Mouse (Mus musculus) liver, embryonic 15.5 days (tissue): Measurements from ENCODE around the gene Il15ra. TPM values are rescaled to one million over a fixed set of nuclear protein-coding genes. Genes with fewer than 3 reads are reported as not detected.

ENCODE experiments used
- ATAC-seq: fragments of 200-750 bp; cut with Nextera tagmentation; 2 replicates; pipeline ENCODE4 v1.8.0; 2017; ENCODE audit warnings: moderate number of reproducible peaks, mild to moderate bottlenecking, moderate library complexity; ENCODE audit not compliant: insufficient read depth
- H3K27ac ChIP-seq: fragments of 300-500 bp; sonication (generic); replicated peaks from 2 replicates; pipeline ENCODE4 v1.5.1; 2015; ENCODE audit warnings: mild to moderate bottlenecking, inconsistent platforms
- H3K27me3 ChIP-seq: fragments of 300-500 bp; sonication (generic); 2 replicates; pipeline ENCODE4 v1.6.1; 2015; ENCODE audit warnings: mild to moderate bottlenecking, inconsistent platforms
- H3K36me3 ChIP-seq: fragments of 300-500 bp; sonication (generic); replicated peaks from 2 replicates; pipeline ENCODE4 v1.6.1; 2015; ENCODE audit warnings: moderate library complexity, mild to moderate bottlenecking, inconsistent platforms
- H3K4me1 ChIP-seq: fragments of 300-500 bp; sonication (generic); replicated peaks from 2 replicates; pipeline ENCODE4 v1.6.1; 2015; ENCODE audit warnings: inconsistent platforms
- H3K4me2 ChIP-seq: fragments of 300-500 bp; sonication (generic); 2 replicates; pipeline ENCODE4 v1.6.1; 2015; ENCODE audit warnings: moderate library complexity, mild to moderate bottlenecking, inconsistent platforms
- H3K4me3 ChIP-seq: fragments of 300-500 bp; sonication (generic); replicated peaks from 2 replicates; pipeline ENCODE4 v1.5.1; 2015; ENCODE audit warnings: mild to moderate bottlenecking, inconsistent platforms
- H3K9ac ChIP-seq: fragments of 300-500 bp; sonication (generic); 2 replicates; pipeline ENCODE4 v1.6.1; 2015; ENCODE audit warnings: moderate library complexity, mild to moderate bottlenecking, inconsistent platforms
- H3K9me3 ChIP-seq: fragments of 300-500 bp; sonication (generic); replicated peaks from 2 replicates; pipeline ENCODE4 v1.6.1; 2016; ENCODE audit warnings: inconsistent platforms
- WGBS: fragments of 180-500 bp; shearing (Covaris S2); methylation state at CpG from one replicate; pipeline ENCODE4 v1.1.7; 2015; ENCODE audit warnings: mixed read lengths; ENCODE audit not compliant: insufficient replicate concordance; 5-methylcytosine and 5-hydroxymethylcytosine counted together
- polyA plus RNA-seq: library from polyadenylated mRNA; unstranded; fragments of >200 nt; fragmentation: Nextera tagmentation; extraction: Ambion mirVana; gene quantifications from 2 replicates; pipeline ENCODE4 v1.2.1, GENCODE M21; 2015

Gene Il15ra
- polyA plus RNA-seq, 1 experiment from 2014 or later: 6.2 TPM

GRCm38 (mm10) chr2:11739516-11740051, 34.5 kb downstream of the Il15ra start:
- H3K27ac ChIP-seq: 0 out of 2 replicates have a peak overlapping the region, but pooled peaks have one; percentile 9
- H3K4me1 ChIP-seq: no peaks in the 10 kb centered on the region
- H3K36me3 ChIP-seq: peaks cover 32% of the 10 kb centered on the region
- ATAC-seq: no peak; the same call in 1 of the 2 replicates
- 64% methylated on average over 4 of the region's 4 CpGs for WGBS
- H3K4me2 ChIP-seq: no peak overlapping the region
- H3K9ac ChIP-seq: no peak overlapping the region
- no peak overlapping the region for H3K4me3 ChIP-seq
- H3K27me3 ChIP-seq: no peaks in the 10 kb centered on the region
- no peaks in the 10 kb centered on the region for H3K9me3 ChIP-seq

- H3K9ac ChIP-seq: no peak overlapping the region
- H3K36me3 ChIP-seq: peaks cover 77% of the 10 kb centered on the region
- ATAC-seq: no peak
- no peaks in the 10 kb centered on the region for H3K9me3 ChIP-seq
- WGBS: 80% methylated on average over 4 of the region's 4 CpGs
- no peaks in the 10 kb centered on the region for H3K4me1 ChIP-seq
- H3K27me3 ChIP-seq: no peaks in the 10 kb centered on the region
- H3K27ac ChIP-seq: no peak overlapping the region
- H3K4me2 ChIP-seq: no peak overlapping the region
- no peak overlapping the region for H3K4me3 ChIP-seq
These were observed 57.5 kb downstream of the Il15ra start for GRCm38 (mm10) chr2:11762541-11762940.

GRCm38 (mm10) chr2:11765694-11766093, 60.6 kb downstream of the Il15ra start:
- Histone ChIP-seq H3K4me2 (no peak overlapping the region), H3K36me3 (peaks cover 57% of the 10 kb centered on the region)
- 63% methylated on average over 4 of the region's 4 CpGs for WGBS

GRCm38 (mm10) chr2:11766485-11767160, 61.5 kb downstream of the Il15ra start:
- WGBS: 58% methylated on average over 5 of the region's 5 CpGs
- ATAC-seq: no peak

More at GRCm38 (mm10) chr2:11765694-11766093, 60.6 kb downstream of the Il15ra start:
- no peaks in the 10 kb centered on the region for H3K27me3 ChIP-seq
- H3K4me3 ChIP-seq: no peak overlapping the region
- no peak overlapping the region for H3K9ac ChIP-seq
- no peaks in the 10 kb centered on the region for H3K9me3 ChIP-seq
- H3K27ac ChIP-seq: no peak overlapping the region
- H3K4me1 ChIP-seq: no peaks in the 10 kb centered on the region
- no peak for ATAC-seq

GRCm38 (mm10) chr2:11767161-11767545, 62.1 kb downstream of the Il15ra start:
- Histone ChIP-seq H3K9ac (no peak overlapping the region), H3K27me3 (no peaks in the 10 kb centered on the region), H3K4me3 (no peak overlapping the region), H3K27ac (no peak overlapping the region), H3K36me3 (peaks cover 42% of the 10 kb centered on the region), H3K9me3 (no peaks in the 10 kb centered on the region), H3K4me1 (peaks cover 8% of the 10 kb centered on the region; the same call in 1 of the 2 replicates), H3K4me2 (no peak overlapping the region)
- ATAC-seq: no peak
- WGBS: 68% methylated on average over 10 of the region's 10 CpGs

More at GRCm38 (mm10) chr2:11766485-11767160, 61.5 kb downstream of the Il15ra start:
- peaks cover 48% of the 10 kb centered on the region for H3K36me3 ChIP-seq
- H3K4me3 ChIP-seq: no peak overlapping the region
- peaks cover 6% of the 10 kb centered on the region; the same call in 1 of the 2 replicates for H3K4me1 ChIP-seq
- H3K27ac ChIP-seq: no peak overlapping the region
- H3K9ac ChIP-seq: no peak overlapping the region
- no peak overlapping the region for H3K4me2 ChIP-seq
- H3K27me3 ChIP-seq: no peaks in the 10 kb centered on the region
- H3K9me3 ChIP-seq: no peaks in the 10 kb centered on the region

- no peak for ATAC-seq
- H3K27me3 ChIP-seq: no peaks in the 10 kb centered on the region
- no peak overlapping the region for H3K4me3 ChIP-seq
- H3K4me1 ChIP-seq: peaks cover 18% of the 10 kb centered on the region
- H3K36me3 ChIP-seq: peaks cover 16% of the 10 kb centered on the region
- no peaks in the 10 kb centered on the region for H3K9me3 ChIP-seq
- 77% methylated on average over 4 of the region's 4 CpGs for WGBS
- H3K4me2 ChIP-seq: no peak overlapping the region
- no peak overlapping the region for H3K9ac ChIP-seq
- H3K27ac ChIP-seq: no peak overlapping the region
These were observed 66.6 kb downstream of the Il15ra start for GRCm38 (mm10) chr2:11771701-11772100.

- Histone ChIP-seq H3K9ac (no peak overlapping the region), H3K36me3 (peaks cover 12% of the 10 kb centered on the region), H3K27ac (no peak overlapping the region), H3K9me3 (no peaks in the 10 kb centered on the region), H3K27me3 (no peaks in the 10 kb centered on the region), H3K4me2 (no peak overlapping the region), H3K4me3 (no peak overlapping the region), H3K4me1 (peaks cover 22% of the 10 kb centered on the region)
- ATAC-seq: no peak
- WGBS: 57% methylated on average over 4 of the region's 4 CpGs
These were observed 67.3 kb downstream of the Il15ra start for GRCm38 (mm10) chr2:11772401-11772800.

- ATAC-seq: no peak
- 83% methylated on average over 10 of the region's 10 CpGs for WGBS
- no peaks in the 10 kb centered on the region for H3K9me3 ChIP-seq
These were observed 69.3 kb downstream of the Il15ra start for GRCm38 (mm10) chr2:11774426-11774825.

GRCm38 (mm10) chr2:11775121-11775520, 70.0 kb downstream of the Il15ra start:
- H3K9ac ChIP-seq: no peak overlapping the region
- 79% methylated on average over 5 of the region's 5 CpGs for WGBS
- 0 out of 2 replicates have a peak, but pooled peaks cover 3% of the 10 kb centered on the region for H3K36me3 ChIP-seq
- no peak for ATAC-seq
- no peak overlapping the region for H3K4me2 ChIP-seq
- no peak overlapping the region for H3K27ac ChIP-seq
- peaks cover 39% of the 10 kb centered on the region for H3K4me1 ChIP-seq
- no peaks in the 10 kb centered on the region for H3K27me3 ChIP-seq
- H3K4me3 ChIP-seq: no peak overlapping the region
- no peaks in the 10 kb centered on the region for H3K9me3 ChIP-seq

More at GRCm38 (mm10) chr2:11774426-11774825, 69.3 kb downstream of the Il15ra start:
- peaks cover 34% of the 10 kb centered on the region for H3K4me1 ChIP-seq
- H3K36me3 ChIP-seq: 0 out of 2 replicates have a peak, but pooled peaks cover 6% of the 10 kb centered on the region
- H3K27ac ChIP-seq: no peak overlapping the region
- H3K4me2 ChIP-seq: no peak overlapping the region
- H3K27me3 ChIP-seq: no peaks in the 10 kb centered on the region
- H3K9ac ChIP-seq: no peak overlapping the region
- no peak overlapping the region for H3K4me3 ChIP-seq

- Histone ChIP-seq H3K36me3 (peaks cover 7% of the 10 kb centered on the region; the same call in 1 of the 2 replicates), H3K9ac (peak overlapping the region; percentile 77), H3K4me2 (peak overlapping the region; percentile 99), H3K4me3 (peak overlapping the region; percentile 87), H3K27ac (0 out of 2 replicates have a peak overlapping the region, but pooled peaks have one; percentile 64), H3K27me3 (no peaks in the 10 kb centered on the region), H3K9me3 (no peaks in the 10 kb centered on the region), H3K4me1 (peaks cover 35% of the 10 kb centered on the region)
- no peak for ATAC-seq
- 20% methylated on average over 8 of the region's 8 CpGs for WGBS
These were observed 71.3 kb downstream of the Il15ra start for GRCm38 (mm10) chr2:11776415-11776814.
